Mouse (Mus musculus) mouse embryonic stem cell (cell line): ENCODE measurements around the gene Acot3.
"Not testable (repeated sequence)": the region's sequence is repeated elsewhere in the genome, so short reads cannot be mapped to it uniquely, and the experiment has no call there.

Experiments used
- in situ Hi-C, 2 experiments: fragments of 300-500 bp; cut with MboI; formaldehyde crosslinking; loops; 1 replicate in 1 of 2; 3 replicates in 1 of 2; pipeline ENCODE4 v1.14.3; 2019 to 2020; ENCODE audit warnings: low sequenced_read_pairs in 2 of 2, low pct_unique_long_range_greater_than_20kb in 1 of 2, mixed read lengths in 1 of 2; ENCODE audit not compliant: unreplicated experiment in 1 of 2

Acot3 gene

DNA sequence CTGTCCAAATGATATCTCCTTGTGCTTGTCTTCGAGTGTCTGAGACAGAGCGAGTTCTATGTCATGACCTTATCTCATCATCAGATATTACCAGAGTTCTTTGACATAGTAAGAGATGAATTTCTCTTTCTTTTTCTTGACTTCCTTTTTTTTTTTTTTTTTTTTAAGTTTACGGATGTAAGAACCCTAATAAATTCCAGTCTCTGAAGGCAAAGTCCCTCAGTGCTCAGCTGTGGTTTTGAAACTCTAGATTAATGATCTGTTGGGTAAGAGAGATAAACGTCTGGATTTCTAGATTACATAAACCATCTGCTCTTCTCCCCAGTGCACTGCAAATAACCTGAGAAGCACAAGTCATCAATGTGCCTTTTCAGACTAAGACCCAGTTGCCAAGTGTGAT lies 17.8 kb upstream of the Acot3 start:
- in situ Hi-C loops = no loop called here

DNA sequence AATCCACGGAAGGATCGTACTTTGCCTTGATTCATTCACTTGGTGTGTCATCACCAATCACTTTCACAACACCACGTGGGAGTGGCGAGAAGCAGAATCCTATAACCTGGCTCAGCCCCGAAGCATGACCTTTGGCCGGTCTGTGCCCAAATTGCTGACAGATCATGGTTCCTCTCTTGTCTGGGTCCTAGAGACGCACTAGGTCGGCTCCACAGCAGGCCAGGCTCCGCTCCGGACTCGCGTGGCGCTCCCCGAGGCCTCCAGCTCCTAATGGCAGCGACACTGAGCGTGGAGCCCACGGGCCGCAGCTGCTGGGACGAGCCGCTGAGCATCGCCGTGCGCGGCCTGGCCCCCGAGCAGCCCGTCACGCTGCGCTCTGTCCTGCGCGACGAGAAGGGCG lies 13.7 kb upstream of the Acot3 start, which contains the start of gene Acot4:
TSS of gene Acot4 (plus strand) at position 139 of the 400 bp plus-strand sequence.
- in situ Hi-C loops = not testable (repeated sequence)

DNA sequence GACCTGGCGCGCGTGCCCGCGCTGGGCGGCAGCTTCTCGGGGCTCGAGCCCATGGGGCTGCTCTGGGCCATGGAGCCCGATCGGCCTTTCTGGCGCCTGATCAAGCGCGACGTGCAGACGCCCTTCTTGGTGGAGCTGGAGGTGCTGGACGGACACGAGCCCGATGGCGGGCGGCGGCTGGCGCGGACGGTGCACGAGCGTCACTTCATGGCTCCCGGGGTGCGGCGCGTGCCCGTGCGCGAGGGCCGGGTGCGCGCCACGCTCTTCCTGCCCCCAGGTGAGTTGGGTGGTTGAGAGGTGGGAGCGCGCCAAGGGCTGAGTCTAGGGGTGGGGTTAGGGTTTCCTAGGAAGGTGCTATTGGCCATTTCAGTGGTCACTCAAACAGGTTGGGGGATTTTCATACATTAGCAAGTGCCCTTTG lies 13.2 kb upstream of the Acot3 start, which contains the start of gene Gm49366:
TSS of gene Gm49366 (plus strand) at position 245 of the 421 bp plus-strand sequence.
- in situ Hi-C loops = not testable (repeated sequence)

DNA sequence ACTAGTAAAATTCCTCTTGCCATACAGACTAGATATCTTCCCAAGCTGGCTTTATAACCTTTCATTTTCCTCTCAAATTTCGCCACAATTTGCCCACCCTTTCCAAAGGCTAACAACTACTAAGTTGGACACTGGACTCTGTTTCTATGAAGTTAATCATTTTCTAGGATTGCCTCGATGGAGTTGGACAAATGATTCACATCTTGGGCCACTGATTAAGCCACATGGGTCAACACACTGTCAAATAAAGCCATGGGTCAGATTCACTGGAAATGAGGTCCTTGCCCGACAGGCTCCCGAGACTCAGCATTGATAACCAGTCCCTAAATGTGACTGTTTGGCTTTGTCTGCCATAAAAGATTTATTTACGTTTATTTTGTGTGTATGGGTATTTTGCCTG lies 9.7 kb upstream of the Acot3 start:
- in situ Hi-C loops = loop anchor here (10.0 kb wide), 1 partner anchor 57 kb away; the partner anchor contains the start of genes Acot2 (in 2 of the 2) and Heatr4 (in 2 of the 2)

- in situ Hi-C loops = loop anchor here (10.0 kb wide), 1 partner anchor 59 kb away; the partner anchor contains the start of genes Acot2 (in 2 of the 2) and Heatr4 (in 2 of the 2)
Observed at GRCm38 (mm10) chr12:84044045-84044444, 7.9 kb upstream of the Acot3 start.

GRCm38 (mm10) chr12:84046906-84047305 lies 5.0 kb upstream of the Acot3 start:
- in situ Hi-C loops = loop anchor here (10.0 kb wide), 1 partner anchor 62 kb away; the partner anchor contains the start of genes Acot2 (in 2 of the 2) and Heatr4 (in 2 of the 2)

- in situ Hi-C loops = loop anchor here (25.0 kb wide), 2 partner anchors 263 to 338 kb away; no protein-coding TSS in a partner anchor
Observed at GRCm38 (mm10) chr12:84050744-84051143, 1.2 kb upstream of the Acot3 start.

GRCm38 (mm10) chr12:84052609-84053008 lies 665 bp downstream of the Acot3 start:
- in situ Hi-C loops = loop anchor here (25.0 kb wide), 2 partner anchors 265 to 340 kb away; no protein-coding TSS in a partner anchor

DNA sequence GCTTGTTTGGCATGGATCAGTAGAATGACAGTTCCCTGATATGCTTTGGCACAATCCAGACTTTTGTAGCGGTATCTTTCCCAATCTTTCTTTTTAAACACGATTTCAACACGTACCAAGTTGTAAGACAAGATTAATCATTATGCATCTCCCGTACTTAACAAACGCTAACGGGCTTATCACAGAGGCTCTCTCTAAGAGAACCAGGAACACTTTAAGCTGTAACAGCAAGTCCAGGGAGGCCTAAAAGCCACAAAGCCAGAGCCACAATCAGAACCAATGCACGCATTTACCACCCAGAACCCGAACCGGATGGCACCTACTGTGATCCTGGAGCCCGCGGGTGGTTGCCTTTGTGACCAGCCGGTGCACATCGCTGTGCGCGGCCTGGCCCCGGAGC lies 1.2 kb downstream of the Acot3 start:
- in situ Hi-C loops = loop anchor here (25.0 kb wide), 2 partner anchors 266 to 341 kb away; no protein-coding TSS in a partner anchor

GRCm38 (mm10) chr12:84053679-84054391 lies 1.9 kb downstream of the Acot3 start:
- in situ Hi-C loops = loop anchor here (25.0 kb wide), 2 partner anchors 267 to 342 kb away; no protein-coding TSS in a partner anchor

- in situ Hi-C loops = loop anchor here (5.0 to 25.0 kb wide), 3 partner anchors 99 to 349 kb away; no protein-coding TSS in a partner anchor
Observed at GRCm38 (mm10) chr12:84060946-84061345, 9.0 kb downstream of the Acot3 start.

- in situ Hi-C loops = loop anchor here (5.0 to 25.0 kb wide), 3 partner anchors 100 to 350 kb away; no protein-coding TSS in a partner anchor
Observed at GRCm38 (mm10) chr12:84062336-84062735, 10.4 kb downstream of the Acot3 start.

DNA sequence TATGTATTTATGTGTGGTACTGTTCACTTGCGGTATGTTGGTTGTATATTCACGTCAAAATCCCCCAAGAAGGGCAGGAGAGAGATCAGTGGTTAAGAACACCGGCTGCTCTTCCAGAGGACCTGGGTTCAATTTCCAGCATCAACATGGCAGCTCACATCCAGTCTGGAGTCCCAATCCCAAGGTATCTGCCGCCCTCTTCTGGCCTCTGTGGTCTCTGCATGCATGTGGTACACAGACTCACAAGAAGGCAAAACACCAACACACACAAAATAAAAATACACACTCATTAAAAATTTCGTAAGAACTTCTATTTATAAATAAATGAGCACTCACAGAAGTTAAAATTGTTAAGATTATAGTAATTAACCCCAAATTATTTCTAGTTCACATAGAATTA lies 11.3 kb downstream of the Acot3 start:
- in situ Hi-C loops = loop anchor here (5.0 to 25.0 kb wide), 3 partner anchors 101 to 351 kb away; no protein-coding TSS in a partner anchor

GRCm38 (mm10) chr12:84063833-84064232 lies 11.9 kb downstream of the Acot3 start:
- in situ Hi-C loops = loop anchor here (5.0 to 25.0 kb wide), 3 partner anchors 102 to 352 kb away; no protein-coding TSS in a partner anchor

DNA sequence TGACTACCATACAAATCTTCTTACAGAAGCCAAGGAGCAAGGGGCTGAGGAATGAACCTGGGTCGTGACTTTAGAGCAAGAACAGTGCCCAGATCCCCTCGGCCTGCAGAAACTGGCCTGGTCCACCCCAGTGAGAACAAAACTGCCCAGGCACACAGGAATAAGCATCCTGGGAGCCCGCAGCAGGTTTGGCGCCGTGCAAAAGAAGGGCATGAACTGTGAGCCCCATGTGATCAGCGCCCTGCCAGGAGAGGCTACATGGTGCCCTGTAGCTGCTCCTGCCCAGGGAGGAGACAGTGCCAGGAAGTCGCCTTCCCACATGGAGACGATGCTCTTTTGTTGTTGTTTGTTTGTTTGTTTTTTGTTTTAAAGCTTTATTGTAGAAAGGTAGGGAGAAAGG lies 12.7 kb downstream of the Acot3 start:
- in situ Hi-C loops = loop anchor here (5.0 to 25.0 kb wide), 3 partner anchors 102 to 352 kb away; no protein-coding TSS in a partner anchor

GRCm38 (mm10) chr12:84067752-84068151 lies 15.8 kb downstream of the Acot3 start:
- in situ Hi-C loops = loop anchor here (25.0 kb wide), 2 partner anchors 280 to 355 kb away; no protein-coding TSS in a partner anchor

- in situ Hi-C loops = loop anchor here (25.0 kb wide), 2 partner anchors 281 to 356 kb away; no protein-coding TSS in a partner anchor
Observed at GRCm38 (mm10) chr12:84068296-84068695, 16.4 kb downstream of the Acot3 start.

- in situ Hi-C loops = loop anchor here (25.0 kb wide), 2 partner anchors 282 to 357 kb away; no protein-coding TSS in a partner anchor
Observed at GRCm38 (mm10) chr12:84068986-84069385, 17.0 kb downstream of the Acot3 start, which contains the start of gene Acot5. Acot5 (plus strand) TSS chr12:84069325.

DNA sequence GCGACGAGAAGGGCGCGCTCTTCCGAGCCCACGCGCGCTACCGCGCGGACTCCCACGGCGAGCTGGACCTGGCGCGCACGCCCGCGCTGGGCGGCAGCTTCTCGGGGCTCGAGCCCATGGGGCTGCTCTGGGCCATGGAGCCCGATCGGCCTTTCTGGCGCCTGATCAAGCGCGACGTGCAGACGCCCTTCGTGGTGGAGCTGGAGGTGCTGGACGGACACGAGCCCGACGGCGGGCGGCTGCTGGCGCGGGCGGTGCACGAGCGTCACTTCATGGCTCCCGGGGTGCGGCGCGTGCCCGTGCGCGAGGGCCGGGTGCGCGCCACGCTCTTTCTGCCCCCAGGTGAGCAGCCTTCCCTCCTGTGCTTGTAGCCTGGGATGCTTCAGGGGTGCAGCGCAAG lies 17.6 kb downstream of the Acot3 start:
- in situ Hi-C loops = loop anchor here (25.0 kb wide), 2 partner anchors 282 to 357 kb away; no protein-coding TSS in a partner anchor
